Mouse (Mus musculus) cerebellum, postnatal 25 days (tissue): ENCODE measurements around the gene Wdr91.

Experiments used
- DNase-seq, 2 experiments: peaks; one replicate each; pipeline ENCODE4 v3.0.0; 2021; ENCODE audit warnings: mixed read lengths in 2 of 2

Wdr91 gene

DNA sequence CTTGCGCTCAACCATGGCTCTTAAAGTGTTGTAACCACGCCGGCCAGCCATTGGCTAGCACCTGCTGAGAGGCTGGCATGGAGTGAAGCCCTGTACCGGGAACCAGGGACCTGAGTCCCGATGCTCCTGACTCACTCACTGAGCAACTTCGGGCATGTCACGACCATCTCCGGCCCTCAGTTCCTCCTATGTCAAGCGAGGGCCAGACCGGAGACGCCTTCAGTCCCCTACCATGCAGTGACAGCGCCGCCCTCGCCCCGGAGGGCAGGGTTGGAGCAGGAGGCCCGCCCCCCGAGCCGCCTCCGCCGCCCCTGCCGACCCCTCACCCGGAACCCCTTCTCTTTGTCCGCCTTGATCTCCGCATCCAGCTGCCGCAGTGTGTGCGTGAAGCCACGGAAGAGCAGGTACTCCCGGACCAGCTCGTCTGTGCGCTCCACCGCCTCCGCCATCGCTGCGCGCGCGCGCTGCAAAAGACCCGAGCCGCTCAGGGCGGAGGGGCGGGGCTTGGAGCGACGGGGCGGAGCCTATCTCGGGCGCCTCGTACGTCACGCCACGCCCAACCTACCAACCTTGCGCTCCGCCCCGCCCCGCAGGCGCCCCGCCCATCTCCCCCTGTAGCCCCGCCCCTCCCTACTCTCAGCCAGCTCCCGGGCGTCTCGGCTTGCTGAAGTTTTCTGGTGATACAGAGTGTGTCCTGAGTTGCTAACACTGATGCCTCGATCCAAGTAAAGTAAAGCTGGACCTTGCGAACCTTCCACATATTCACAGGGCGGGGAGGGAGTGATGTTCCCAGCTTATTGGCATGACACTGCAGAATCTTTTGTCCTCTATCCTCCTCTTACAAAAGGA, at the start of gene Wdr91:
TSS of gene Wdr91 (minus strand) at position 506 of the 849 bp plus-strand sequence.
- DNase-seq, result peak; percentile 95 to 98

DNA sequence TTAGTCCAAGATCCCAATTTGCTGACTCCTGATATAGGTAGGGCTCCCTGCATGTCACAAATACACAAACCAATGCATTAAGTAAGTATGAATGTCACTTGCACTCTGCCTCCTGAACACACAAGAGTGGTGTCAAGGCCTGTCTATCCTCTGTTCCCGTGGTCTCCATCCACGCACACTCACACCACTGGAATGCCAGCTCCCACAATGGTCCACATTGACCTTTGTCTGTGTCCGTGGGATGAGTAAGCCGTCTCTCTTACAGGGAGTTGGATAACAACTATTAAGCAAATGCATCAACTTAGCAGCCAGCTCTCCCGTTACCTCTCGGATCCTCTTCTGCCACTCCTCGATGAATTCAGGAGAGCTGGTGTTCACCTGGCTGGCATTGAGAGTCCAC, 48.5 kb upstream of the Wdr91 start:
- DNase-seq, result no peak

DNA sequence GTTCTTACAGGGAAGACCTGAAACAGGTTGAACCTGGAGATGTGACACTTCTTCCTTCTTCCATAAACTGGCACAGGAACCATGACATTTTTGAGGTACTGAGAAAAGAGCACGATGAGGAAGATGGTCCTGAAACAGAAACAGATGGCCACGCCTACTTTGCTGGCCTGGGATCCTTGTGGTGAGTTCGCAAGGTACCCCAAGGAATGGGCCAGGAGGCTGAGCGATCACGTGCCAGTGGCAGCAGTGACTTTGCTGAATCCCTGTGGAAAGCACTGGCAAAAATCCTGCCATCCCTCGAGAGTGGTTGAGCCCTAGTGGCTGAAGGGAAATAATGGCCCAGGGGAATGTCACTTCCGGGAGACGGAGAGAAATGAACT, 45.2 kb upstream of the Wdr91 start:
- no peak for DNase-seq

DNA sequence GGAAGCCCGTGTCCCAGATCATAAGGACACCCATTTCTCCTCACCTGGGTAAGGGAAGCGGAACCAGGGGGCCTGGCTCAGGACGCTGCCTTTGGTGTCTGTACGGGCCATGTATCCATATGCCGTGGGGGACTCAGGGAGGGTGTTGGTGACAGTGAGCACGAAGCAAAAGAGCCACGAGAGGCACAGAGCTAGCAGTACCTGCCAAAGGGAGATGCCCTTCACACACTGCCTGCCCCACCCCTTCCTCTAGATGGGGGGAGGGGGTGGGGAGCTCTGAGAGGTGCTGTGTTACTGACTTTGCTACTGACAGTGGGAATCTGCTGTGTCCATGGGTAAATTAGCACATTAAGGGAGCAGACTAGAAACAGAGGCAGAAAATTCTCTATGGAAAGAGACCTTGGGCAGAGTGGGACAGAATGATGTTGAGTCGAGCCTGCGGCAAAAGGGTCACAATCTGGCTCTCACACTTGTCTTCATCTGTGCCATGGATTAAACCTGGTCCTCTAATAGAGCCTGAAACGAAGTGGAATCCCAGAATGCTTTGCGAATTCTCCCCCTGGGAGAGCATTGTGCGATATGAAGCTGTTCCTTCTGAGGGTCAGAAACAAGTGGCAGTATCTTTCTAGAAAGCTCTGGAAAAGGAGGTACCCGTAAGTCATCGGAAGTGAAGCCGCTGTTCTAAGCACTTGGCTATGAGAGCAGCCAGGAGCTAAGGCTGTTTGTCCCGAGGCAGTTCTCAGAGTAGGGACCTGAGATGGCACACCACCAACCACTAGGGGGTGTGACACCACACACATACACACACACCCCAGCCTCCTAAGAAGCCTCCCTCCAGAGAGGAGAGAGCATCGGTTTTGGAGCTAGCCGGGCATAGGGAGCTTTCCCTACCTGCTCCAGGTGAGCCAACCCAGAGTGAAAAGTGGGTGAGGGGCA, 44.5 kb upstream of the Wdr91 start:
- DNase-seq, result peak in 1 of 2 experiments; percentile 25

DNA sequence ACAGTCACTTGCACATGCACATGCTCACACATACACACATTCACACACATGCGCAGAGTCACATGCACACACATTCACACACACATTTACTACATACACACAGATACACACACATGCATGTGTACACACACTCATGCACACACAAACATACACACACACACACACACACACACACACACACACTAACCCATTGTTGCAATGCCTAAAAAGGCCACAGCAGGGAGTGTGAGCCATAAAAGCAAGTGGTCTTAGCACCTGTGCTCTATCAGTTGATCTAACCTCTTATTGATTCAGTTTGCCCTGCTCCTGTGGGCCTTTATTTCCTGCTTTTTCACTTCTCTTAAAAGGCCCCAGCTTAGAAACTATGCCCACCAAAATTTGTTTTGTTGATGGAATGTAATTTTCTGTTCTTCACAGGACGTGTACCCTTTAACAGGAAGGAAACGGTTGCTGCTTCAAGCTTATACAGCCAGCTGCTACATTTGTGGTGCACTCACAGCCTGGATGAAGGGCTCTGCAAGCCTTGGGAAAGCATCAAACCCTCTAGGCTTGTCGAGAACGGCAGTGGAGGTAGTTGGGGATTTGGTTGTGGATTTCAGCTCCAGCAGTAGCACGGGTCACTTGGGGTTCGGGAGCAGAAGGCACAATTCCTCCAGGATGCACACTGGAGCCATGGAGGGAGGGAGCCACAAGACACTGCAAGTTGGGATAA, 41.4 kb upstream of the Wdr91 start:
- DNase-seq, result no peak

DNA sequence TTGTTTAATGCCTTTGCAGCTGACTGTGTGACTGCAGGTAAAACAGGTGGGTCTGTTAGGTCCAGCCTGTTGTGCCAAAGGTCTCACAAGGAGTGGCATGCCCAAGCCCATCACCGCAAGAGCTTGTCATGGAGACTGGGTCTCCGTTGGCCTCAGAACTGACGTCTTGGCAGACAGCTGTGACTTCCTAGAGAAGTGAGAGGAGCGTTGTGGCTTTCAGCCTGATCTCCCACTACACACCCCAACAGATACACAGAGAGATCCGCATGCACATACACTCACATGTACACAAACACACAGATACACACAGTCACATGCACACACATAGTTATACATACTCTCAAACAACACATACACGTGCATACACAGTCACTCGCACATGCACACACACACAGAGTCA, 40.8 kb upstream of the Wdr91 start:
- DNase-seq, result no peak

DNA sequence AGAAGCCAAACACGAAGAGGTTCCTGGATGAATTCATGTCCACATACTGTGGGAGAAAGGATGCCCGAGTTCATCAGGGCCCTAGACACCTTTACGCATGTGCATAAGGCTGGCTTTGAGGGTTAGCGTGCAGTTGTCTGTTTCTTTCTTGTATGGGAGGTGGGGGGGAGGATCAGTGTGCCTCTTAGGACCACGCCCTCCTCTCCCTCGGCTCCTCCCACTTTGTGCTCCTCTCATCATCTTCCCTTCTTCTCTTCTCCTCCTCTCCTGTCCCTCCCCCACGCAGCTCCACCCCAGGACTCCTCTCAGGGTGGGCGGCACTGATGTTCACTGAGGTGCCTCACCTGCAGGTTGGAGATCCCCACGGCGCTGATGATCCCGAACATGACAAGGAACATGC, 37.8 kb upstream of the Wdr91 start:
- peak in 1 of 2 experiments; percentile 14 for DNase-seq

DNA sequence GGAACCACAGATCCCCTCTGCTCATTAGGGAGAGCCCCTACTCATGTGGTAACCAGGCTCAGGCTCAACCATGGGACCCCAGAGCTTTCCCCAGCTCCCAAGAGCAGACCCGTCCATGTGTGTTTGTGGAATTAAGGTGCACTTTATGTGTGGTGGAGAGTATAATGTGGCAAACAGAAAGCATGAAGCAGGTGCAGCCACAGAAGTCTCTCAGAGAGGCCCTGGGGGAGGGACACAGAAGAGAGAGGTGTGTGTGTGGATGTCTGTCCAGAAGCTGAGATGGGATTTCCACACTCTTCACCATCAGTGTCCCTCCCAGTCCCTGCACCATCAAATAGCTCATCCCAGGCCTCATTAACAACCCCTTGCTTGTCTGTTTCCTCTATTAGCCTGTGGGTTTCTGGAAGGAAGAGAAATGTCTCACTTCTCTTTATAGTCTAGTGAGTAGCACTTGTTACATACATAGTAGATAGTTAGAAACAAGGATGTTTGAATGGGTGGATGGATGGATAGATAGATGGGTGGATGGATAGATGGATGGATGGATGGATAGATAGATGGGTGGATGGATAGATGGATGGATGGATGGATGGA, 35.9 kb upstream of the Wdr91 start:
- no peak for DNase-seq

DNA sequence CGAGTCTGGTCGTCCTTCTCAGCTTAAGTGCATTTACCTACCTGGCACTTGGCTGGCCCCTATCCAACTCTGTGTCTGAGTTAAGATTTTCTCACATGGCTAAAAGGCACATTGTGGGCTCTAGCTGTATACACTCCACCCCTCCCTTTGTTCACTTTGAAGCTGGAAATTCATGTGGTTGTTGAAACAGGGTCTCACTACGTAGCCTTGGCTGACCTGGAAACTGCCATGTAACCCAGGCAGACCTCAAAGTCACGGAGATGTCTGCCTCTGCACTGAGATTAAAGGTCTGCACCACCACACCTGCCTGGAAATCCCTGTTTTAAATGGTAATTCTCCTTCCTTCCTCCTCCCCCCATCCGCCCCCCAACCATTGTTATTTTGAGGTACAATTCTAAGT, 32.8 kb upstream of the Wdr91 start:
- DNase-seq, result no peak

DNA sequence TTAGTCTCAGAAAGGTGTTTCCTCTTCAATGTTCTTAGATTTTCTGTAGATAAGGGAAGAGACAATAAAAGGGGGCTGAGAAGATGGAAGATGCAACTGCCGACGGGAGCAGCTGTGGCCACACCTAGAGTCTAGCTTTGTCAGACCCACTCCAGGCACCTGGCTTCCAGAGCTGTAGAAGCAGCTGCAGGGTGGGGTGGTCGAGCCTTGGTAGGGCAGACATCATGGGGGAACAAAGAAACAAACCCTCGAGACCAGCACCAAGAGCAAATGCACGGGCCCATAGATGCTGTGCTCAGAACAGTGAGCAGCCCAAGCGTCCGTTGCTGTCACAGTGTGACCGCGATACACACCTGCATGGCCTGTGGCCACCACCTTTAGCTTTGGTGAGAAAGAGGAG, 31.8 kb upstream of the Wdr91 start:
- no peak for DNase-seq

DNA sequence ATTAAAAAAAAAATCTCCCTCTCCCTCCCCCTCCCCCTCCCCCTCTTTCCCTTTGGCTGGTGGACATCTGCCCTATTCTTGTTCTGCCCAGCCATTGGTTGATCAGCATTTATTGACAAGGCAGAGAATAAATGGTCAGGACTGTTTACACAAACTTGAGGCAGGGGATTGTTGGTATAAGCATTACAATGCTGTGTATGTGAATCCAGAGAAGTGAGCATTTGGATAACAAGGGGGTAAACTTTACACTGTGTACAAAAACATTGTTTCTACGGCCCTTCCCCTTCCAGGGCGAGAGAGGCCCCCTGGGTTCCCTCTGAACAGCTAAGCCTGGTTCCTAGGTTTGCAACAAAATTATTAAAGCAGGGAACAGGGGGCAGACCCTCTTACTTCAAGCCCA, 30.8 kb upstream of the Wdr91 start:
- no peak for DNase-seq

DNA sequence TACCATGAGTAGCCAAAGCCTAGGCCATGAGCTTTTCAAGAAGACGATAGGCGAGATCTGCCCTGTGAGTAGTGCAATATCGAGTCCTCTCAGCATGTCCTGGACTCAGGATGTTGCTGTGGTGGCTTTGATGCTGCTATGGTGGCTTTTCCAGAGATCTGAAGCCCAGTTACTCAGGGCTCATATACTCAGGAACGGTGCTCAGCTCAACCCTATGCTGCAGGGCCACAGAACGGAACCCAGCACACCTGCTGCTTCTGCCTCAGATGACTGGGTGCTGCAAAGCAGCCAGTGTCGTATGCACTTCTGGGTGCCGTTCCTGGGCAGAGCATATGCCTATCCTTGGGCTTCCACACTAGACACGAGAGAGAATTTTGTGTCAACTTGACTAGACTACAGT, 28.8 kb upstream of the Wdr91 start:
- DNase-seq, result no peak

DNA sequence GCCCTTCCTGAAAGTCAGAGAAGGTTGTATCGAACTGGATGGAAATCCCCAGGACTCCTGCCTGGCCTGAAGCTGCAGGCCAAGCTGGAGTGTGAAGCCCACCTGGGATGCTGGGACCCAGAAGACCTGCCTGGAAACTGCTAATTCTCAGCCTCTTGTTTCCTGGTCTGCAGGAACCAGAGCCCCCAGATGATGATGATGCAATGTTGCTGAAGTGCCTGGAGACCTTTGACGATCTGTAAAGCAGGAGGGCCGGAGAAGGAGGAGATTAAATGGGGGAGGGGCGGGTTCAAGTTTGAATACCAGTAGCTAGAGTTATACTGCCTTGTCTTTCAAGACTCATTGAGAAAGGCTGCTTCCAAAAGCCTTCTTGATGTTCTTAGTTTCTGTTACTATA, 28.3 kb upstream of the Wdr91 start:
- no peak for DNase-seq

DNA sequence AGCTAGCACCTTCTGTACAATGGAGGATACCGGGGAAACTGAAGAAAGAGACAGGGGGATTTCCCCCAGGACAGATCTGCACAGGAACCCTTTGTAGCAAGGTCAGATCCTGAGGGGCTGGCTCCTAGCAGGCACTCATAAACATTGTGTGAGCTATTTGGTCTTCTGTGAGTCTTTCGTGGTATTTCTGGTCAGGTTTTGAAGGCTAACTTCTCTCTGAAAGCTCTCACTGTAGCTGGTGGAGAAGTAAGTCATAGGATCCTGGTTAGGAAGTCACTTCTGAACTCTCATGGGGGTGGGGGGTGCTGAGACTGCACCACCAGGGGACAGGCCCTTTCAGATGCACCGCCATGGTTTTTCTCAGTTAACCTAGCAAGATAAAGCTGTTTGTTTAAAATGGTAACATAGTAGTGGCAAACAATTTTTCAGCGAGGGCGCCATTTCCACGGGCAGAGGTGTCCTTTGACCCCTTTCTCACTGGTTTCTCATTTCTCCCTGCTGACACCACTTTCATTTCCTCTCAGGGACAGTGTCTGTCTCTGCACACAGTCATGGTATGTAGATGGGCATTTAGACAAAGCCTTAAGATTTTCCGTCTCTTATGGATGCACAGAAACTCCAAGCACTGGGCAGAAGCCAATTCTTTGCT, 27.7 kb upstream of the Wdr91 start:
- DNase-seq, result no peak

DNA sequence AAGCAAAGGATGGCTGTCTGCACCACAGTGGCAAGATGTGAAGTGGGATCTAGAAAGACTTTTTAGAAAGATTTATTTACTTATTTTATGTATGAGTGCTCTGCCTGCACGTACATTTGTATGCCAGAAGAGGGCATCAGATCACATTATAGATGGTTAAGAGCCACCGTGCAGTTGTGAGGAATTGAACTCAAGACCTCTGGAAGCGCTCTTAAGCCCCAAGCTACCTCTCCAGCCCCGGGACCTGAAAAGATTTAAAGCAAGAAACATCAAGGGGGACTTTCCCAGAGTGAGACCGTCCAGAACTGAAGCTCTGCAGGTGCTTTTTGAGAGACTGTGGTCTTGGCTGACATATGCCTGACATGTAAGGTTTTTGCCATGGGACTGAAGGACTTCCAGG, 26.1 kb upstream of the Wdr91 start:
- no peak for DNase-seq

DNA sequence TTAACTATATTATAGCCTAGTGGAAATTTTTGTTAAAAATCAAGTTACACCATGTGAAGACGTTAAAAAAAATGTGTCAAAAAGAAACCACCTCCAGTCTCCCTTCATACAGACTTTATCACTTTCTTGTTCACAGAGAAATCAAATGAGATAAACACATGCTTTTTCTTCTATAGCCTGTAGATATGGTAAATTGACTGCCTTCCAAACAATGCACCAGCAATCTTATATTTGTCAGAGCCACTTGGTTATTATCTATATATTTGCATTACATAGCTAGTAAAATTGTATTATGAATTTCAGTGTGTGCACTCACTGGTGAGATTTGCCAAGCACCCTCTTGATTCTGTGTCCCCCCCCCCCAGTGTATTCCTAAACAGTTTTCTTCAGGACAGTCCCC, 22.0 kb upstream of the Wdr91 start:
- DNase-seq, result no peak

DNA sequence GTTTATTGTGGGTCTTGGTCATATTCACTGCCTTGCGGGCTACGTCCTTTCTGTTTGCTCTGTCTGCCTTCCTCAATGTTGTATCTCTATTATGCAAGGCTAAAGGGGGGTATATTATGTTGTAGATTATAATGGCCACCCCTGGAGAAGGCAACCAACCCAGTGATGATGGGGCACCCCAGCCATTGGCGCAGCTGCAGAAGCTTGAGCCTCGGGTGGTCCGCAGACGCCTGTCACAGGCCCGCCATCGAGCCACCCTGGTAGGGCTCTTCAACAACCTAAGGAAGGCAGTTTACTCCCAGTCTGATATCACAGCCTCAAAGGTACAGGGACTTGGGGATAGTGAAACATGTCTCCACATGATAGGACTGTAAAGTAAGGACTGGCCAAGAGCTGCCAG, 16.9 kb upstream of the Wdr91 start:
- DNase-seq, result no peak

DNA sequence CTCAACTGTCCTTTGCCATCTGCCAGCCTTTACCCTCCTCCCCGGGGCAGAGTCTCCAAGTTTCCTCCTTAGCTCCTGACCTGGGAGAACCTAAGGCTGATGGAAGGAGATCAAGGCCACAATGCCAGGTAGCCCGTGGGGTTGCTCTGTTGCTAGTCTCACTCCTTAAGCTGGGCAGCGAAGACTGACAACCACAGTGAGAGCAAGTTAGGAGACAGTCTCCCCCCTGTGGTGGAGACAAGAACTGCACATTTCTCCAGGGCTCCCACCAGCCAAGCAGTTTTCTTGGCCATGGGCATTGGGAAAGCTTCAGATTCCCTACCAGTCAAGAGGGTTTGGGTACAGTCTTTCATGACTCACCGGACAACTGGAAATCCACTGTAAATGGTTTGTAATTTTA, 16.5 kb upstream of the Wdr91 start:
- peak; percentile 75 to 84 for DNase-seq

DNA sequence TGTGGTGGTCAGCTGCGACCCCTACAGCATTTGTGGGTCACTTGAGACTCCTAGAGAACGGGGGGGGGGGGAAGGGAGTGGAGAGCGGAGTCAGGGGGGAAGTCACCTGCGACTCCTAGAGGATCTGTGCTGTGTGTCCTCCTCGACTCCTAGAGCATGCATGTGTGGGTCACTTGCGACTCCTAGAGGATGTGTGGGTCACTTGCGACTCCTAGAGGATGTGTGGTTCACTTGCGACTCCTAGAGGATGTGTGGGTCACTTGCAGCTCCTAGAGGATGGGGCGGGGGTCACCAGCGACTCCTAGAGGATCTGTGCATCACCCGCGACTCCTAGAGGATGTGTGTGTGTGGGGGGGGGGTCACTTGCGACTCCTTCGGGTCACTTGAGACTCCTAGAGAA, 11.3 kb upstream of the Wdr91 start:
- DNase-seq, result peak in 1 of 2 experiments; percentile 38

DNA sequence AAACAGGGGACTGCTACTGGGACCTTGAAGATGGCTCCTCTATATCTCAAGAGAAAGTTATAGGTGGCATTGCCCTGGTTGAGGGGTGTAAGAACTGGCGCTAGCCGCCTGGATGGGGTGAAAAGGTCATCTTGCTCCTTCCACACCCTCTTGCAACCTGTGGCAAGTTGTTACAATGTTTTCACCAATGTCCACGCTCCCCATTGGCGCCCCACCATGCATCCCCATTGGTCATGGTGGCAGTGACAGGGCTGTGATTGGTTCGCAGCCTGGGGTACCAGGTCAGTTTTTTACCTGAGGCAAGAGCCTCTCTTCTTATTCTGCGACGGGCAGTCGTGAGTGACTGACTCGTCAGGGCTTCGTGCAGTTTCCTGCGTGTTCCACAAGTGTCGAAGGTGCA, 10.0 kb upstream of the Wdr91 start:
- no peak for DNase-seq

DNA sequence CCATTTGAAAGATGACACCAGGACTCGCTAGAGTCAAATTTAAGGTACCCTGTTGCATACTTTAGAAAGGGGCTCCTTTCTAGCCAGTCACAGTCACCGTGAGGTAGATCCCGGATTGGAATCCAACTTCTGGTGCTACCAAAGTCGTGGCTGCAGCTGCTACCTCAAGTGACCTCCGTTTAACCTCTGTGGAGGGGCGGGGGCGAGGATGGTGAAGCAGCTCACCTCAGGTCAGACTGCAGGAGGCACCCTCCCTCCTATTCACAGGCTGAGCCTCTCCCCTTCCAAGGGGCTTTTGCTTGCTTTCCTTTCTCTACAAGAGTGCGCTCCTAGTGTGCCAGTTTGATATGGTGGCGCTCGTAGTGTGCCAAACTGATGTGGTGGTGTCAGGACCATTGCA, 9.3 kb upstream of the Wdr91 start, which contains the start of gene Stra8:
TSS of gene Stra8 (plus strand) at position 208 of the 400 bp plus-strand sequence.
- DNase-seq, result no peak

DNA sequence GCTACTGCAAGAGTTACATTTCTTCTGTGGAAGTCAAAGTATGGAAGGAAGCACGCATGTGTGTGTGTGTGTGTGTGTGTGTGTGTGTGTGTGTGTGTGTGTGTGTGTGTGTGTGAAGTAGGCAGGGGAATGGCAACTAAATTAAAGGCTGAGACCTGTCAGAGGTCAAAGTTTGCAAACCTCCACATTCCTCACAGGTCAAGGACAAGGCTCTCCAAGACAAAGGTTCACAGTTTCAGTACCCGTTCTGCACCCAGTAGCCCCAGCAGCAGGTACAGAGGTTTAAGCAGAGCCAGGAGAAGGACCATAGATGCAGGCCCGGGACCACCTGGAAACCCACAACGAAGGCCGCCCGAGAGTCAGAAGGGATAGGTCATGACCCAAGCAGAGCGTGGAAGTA, 8.5 kb upstream of the Wdr91 start:
- DNase-seq, result no peak
